Mouse (Mus musculus): ENCODE measurements around the gene Fam53b. TPM values are rescaled to one million over a fixed set of nuclear protein-coding genes. Genes with fewer than 3 reads are reported as not detected.

Fam53b gene
- total and polyA plus RNA-seq, 3 experiments, result 15.6 to 30.9 (median 22.1) TPM

- dilution Hi-C loops (cut with MboI; ENCODE audit: extremely low pct_ligation_motif_present, extremely low pct_unique_long_range_greater_than_20kb, low sequenced_read_pairs), result no loop called here
- peaks cover 33 to 81% of the 10 kb centered on the region in 2 experiments for H3K36me3 ChIP-seq (replicated peaks in 1 of 2; ENCODE audit: control insufficient read depth in 1 of 2, insufficient read depth in 1 of 2, low read length in 1 of 2)
- no peak overlapping the region for H3K27ac ChIP-seq (ENCODE audit: insufficient read depth, low read depth)
- TF ChIP-seq TBP (conservative IDR thresholded peaks at IDR 0.05; ENCODE audit: low read depth, low read length) (no peak), JUN (IDR thresholded peaks at IDR 0.05; ENCODE audit: insufficient read depth, low read depth, low read length) (no peak), POLR2A (IDR thresholded peaks at IDR 0.05; ENCODE audit: low read depth, low read length) (no peak), MAZ (IDR thresholded peaks at IDR 0.05; ENCODE audit: low read depth, low read length) (no peak), ZMIZ1 (IDR thresholded peaks at IDR 0.05; ENCODE audit: low read depth, low read length) (no peak), JUND (conservative IDR thresholded peaks at IDR 0.05; ENCODE audit: low read depth, low read length) (no peak)
- DNase-seq (ENCODE audit: extremely low read depth), result no peak
- H3K4me3 ChIP-seq (replicated peaks in 1 of 3; ENCODE audit: low read depth in 2 of 3, low read length in 2 of 3, poor library complexity in 1 of 3), result no peak overlapping the region
- no peak overlapping the region for H3K9ac ChIP-seq (ENCODE audit: insufficient read depth, low read depth)
- no peaks in the 10 kb centered on the region for H3K9me3 ChIP-seq (replicated peaks; ENCODE audit: low read length)
- no peak overlapping the region for H3K4me2 ChIP-seq (ENCODE audit: insufficient read depth, low read depth, poor library complexity, severe bottlenecking)
- peaks cover 11% of the 10 kb centered on the region; the same call in 1 of the 2 replicates for H3K79me2 ChIP-seq (replicated peaks; ENCODE audit: control insufficient read depth, extremely low read depth, insufficient read depth, poor library complexity, severe bottlenecking)
- in situ Hi-C loops (cut with MboI; ENCODE audit: low pct_ligation_motif_present, low pct_unique_long_range_greater_than_20kb, low sequenced_read_pairs), result no loop called here
- no peaks in the 10 kb centered on the region for H3K27me3 ChIP-seq (replicated peaks)
- peaks cover 12 to 66% of the 10 kb centered on the region in 2 experiments for H3K4me1 ChIP-seq (ENCODE audit: control insufficient read depth in 1 of 2, insufficient read depth in 2 of 2)
Measured at GRCm38 (mm10) chr7:132781850-132782249, 31.8 kb downstream of the Fam53b start.

GRCm38 (mm10) chr7:132781130-132781814 lies 32.4 kb downstream of the Fam53b start:
- in situ Hi-C loops (cut with MboI; ENCODE audit: low pct_ligation_motif_present, low pct_unique_long_range_greater_than_20kb, low sequenced_read_pairs), result no loop called here
- Histone ChIP-seq H3K9ac (ENCODE audit: insufficient read depth, low read depth) (no peak overlapping the region), H3K4me1 (ENCODE audit: control insufficient read depth in 1 of 2, insufficient read depth in 2 of 2) (peaks cover 11 to 66% of the 10 kb centered on the region in 2 experiments), H3K4me2 (ENCODE audit: insufficient read depth, low read depth, poor library complexity, severe bottlenecking) (no peak overlapping the region), H3K36me3 (replicated peaks in 1 of 2; ENCODE audit: control insufficient read depth in 1 of 2, insufficient read depth in 1 of 2, low read length in 1 of 2) (peaks cover 37 to 81% of the 10 kb centered on the region in 2 experiments), H3K27me3 (replicated peaks) (no peaks in the 10 kb centered on the region), H3K9me3 (replicated peaks; ENCODE audit: low read length) (no peaks in the 10 kb centered on the region), H3K27ac (ENCODE audit: insufficient read depth, low read depth) (no peak overlapping the region), H3K79me2 (replicated peaks; ENCODE audit: control insufficient read depth, extremely low read depth, insufficient read depth, poor library complexity, severe bottlenecking) (peaks cover 11% of the 10 kb centered on the region; the same call in 1 of the 2 replicates), H3K4me3 (replicated peaks in 1 of 3; ENCODE audit: low read depth in 2 of 3, low read length in 2 of 3, poor library complexity in 1 of 3) (no peak overlapping the region)
- no peak for DNase-seq (ENCODE audit: extremely low read depth)
- dilution Hi-C loops (cut with MboI; ENCODE audit: extremely low pct_ligation_motif_present, extremely low pct_unique_long_range_greater_than_20kb, low sequenced_read_pairs), result no loop called here
- TF ChIP-seq USF2 (conservative IDR thresholded peaks at IDR 0.05; ENCODE audit: low read depth, low read length) (no peak), TBP (conservative IDR thresholded peaks at IDR 0.05; ENCODE audit: low read depth, low read length) (no peak), MEF2A (IDR thresholded peaks at IDR 0.05; ENCODE audit: borderline replicate concordance, low read depth, low read length) (no peak), NELFE (IDR thresholded peaks at IDR 0.05; ENCODE audit: low read depth, low read length) (no peak), ETS1 (conservative IDR thresholded peaks at IDR 0.05; ENCODE audit: low read depth, low read length) (no peak), POLR2AphosphoS2 (IDR thresholded peaks at IDR 0.05; ENCODE audit: low read depth, low read length) (no peak), ZNF384 (IDR thresholded peaks at IDR 0.05; ENCODE audit: low read depth, low read length) (no peak), MAFK (IDR thresholded peaks at IDR 0.05; ENCODE audit: insufficient replicate concordance, low read length) (no peak), UBTF (IDR thresholded peaks at IDR 0.05; ENCODE audit: low read depth, low read length) (no peak), CTCF (conservative IDR thresholded peaks at IDR 0.05 in 1 of 2, IDR thresholded peaks at IDR 0.05 in 1 of 2; ENCODE audit: low read depth in 2 of 2, low read length in 2 of 2) (no peak), MAZ (IDR thresholded peaks at IDR 0.05; ENCODE audit: low read depth, low read length) (no peak), SMC3 (IDR thresholded peaks at IDR 0.05; ENCODE audit: low read depth, low read length) (no peak), MXI1 (IDR thresholded peaks at IDR 0.05; ENCODE audit: low read depth, low read length) (no peak), RCOR1 (conservative IDR thresholded peaks at IDR 0.05; ENCODE audit: low read depth, low read length) (no peak), ZKSCAN1 (IDR thresholded peaks at IDR 0.05; ENCODE audit: borderline replicate concordance, low read depth, low read length) (no peak), KAT2A (IDR thresholded peaks at IDR 0.05; ENCODE audit: insufficient replicate concordance, low read length) (no peak), HCFC1 (IDR thresholded peaks at IDR 0.05; ENCODE audit: low read depth, low read length) (no peak)

All from CH12.LX (cell line).